Mouse (Mus musculus): ENCODE measurements around the gene Dnmt1.

- TF ChIP-seq CTCF (IDR thresholded peaks at IDR 0.05; ENCODE audit: low read depth): peak; percentile 62
- TF ChIP-seq EP300 (IDR thresholded peaks at IDR 0.05; ENCODE audit: low read depth): no peak
These were observed 41.1 kb upstream of the Dnmt1 start for GRCm38 (mm10) chr9:21000811-21001210.
